Mouse (Mus musculus) midbrain, embryonic 11.5 days (tissue): Measurements from ENCODE around the gene 4930578C19Rik. TPM values are rescaled to one million over a fixed set of nuclear protein-coding genes. Genes with fewer than 3 reads are reported as not detected.
"Not testable (repeated sequence)": the region's sequence is repeated elsewhere in the genome, so short reads cannot be mapped to it uniquely, and the experiment has no call there.

ENCODE experiments used
- ATAC-seq: fragments of 200-750 bp; cut with Nextera tagmentation; 2 replicates; pipeline ENCODE4 v1.8.0; 2017; ENCODE audit warnings: moderate TSS enrichment, moderate library complexity; ENCODE audit not compliant: low FRiP score
- DNase-seq: peaks from one replicate; pipeline ENCODE4 v3.0.0; 2015; ENCODE audit warnings: low spot score; ENCODE audit errors: missing footprints
- H3K27ac ChIP-seq: fragments of 300-500 bp; sonication (generic); 2 replicates; pipeline ENCODE4 v1.5.1; 2014; ENCODE audit warnings: low read depth, low read length
- H3K27me3 ChIP-seq: fragments of 300-500 bp; sonication (generic); 2 replicates; pipeline ENCODE4 v1.6.1; 2014; ENCODE audit warnings: mild to moderate bottlenecking, low read length, moderate library complexity, mixed read lengths; ENCODE audit not compliant: control insufficient read depth, insufficient read depth
- H3K36me3 ChIP-seq: fragments of 300-500 bp; sonication (generic); 2 replicates; pipeline ENCODE4 v1.6.1; 2014; ENCODE audit warnings: mild to moderate bottlenecking, low read length, moderate library complexity, mixed read lengths; ENCODE audit not compliant: control insufficient read depth, insufficient read depth
- H3K4me1 ChIP-seq: fragments of 300-500 bp; sonication (generic); 2 replicates; pipeline ENCODE4 v1.6.1; 2014; ENCODE audit warnings: low read length; ENCODE audit not compliant: control insufficient read depth, insufficient read depth
- H3K4me2 ChIP-seq: fragments of 300-500 bp; sonication (generic); 2 replicates; pipeline ENCODE4 v1.6.1; 2014; ENCODE audit warnings: mild to moderate bottlenecking, moderate library complexity
- H3K4me3 ChIP-seq: fragments of 300-500 bp; sonication (generic); 2 replicates; pipeline ENCODE4 v1.5.1; 2014; ENCODE audit warnings: low read depth, low read length
- H3K9ac ChIP-seq: fragments of 300-500 bp; sonication (generic); 2 replicates; pipeline ENCODE4 v1.6.1; 2014; ENCODE audit warnings: low read length
- H3K9me3 ChIP-seq: fragments of 300-500 bp; sonication (generic); 2 replicates; pipeline ENCODE4 v1.6.1; 2016; ENCODE audit warnings: low read length; ENCODE audit not compliant: control insufficient read depth
- WGBS: fragments of 180-500 bp; shearing (Covaris S2); extraction: QIAGEN DNeasy Blood & Tissue Kit; methylation state at CpG from one replicate; pipeline ENCODE4 v1.1.7; 2014; 5-methylcytosine and 5-hydroxymethylcytosine counted together
- polyA plus RNA-seq: library from polyadenylated mRNA; unstranded; fragments of >200 nt; fragmentation: Nextera tagmentation; extraction: Ambion mirVana; gene quantifications from 2 replicates; pipeline ENCODE4 v1.2.1, GENCODE M21; 2014

4930578C19Rik gene
- polyA plus RNA-seq, 1 experiment from 2014 or later, result 0.12 TPM

GRCm38 (mm10) chrX:18414560-18414959 lies 46.6 kb downstream of the 4930578C19Rik start:
- H3K27me3 ChIP-seq, result no peaks in the 10 kb centered on the region
- H3K4me3 ChIP-seq, result no peak overlapping the region
- H3K4me1 ChIP-seq, result no peaks in the 10 kb centered on the region

DNA sequence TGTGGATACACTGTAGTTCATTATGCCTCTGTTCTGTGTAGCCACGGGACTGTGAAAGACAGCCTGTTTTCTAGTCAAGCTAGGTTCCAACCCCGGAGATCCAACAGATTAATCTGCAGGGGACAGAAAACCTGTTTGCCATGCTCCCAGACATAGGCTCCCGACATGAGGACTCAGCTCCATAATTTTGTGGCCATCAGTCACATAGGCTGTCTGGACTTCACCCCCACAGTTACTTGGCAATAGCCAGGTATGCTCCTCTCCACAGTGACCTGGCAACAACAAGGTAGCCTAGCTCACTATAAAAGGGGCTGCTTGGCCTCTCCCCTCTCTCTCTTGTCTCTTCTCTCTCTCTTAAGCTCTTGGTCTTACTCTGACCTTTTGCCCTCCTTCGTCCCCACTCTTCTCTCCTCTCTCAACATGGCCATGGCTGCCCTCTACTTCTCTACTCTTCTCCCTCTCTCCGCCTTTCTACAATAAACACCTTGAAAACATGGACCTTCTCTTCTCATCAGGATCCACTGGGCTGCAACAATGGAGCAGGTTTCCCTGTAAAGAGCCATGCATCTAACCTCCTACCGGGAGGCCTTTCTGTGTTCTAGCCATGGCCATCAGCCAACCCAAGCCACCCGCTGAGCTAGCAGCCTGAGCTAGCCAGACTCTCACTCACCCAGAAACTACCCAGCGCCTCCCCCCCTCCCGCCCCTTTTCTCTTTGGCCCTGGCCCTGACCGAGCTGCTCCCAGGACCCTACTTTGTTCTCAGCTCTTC lies 49.9 kb downstream of the 4930578C19Rik start:
- Histone ChIP-seq H3K4me2 (no peak overlapping the region), H3K9me3 (no peaks in the 10 kb centered on the region), H3K27ac (no peak overlapping the region), H3K4me1 (no peaks in the 10 kb centered on the region), H3K36me3 (no peaks in the 10 kb centered on the region), H3K4me3 (no peak overlapping the region), H3K27me3 (no peaks in the 10 kb centered on the region), H3K9ac (no peak overlapping the region)
- ATAC-seq (no peak), DNase-seq (no peak)
- 87% methylated on average over 10 of the region's 10 CpGs for WGBS

More at GRCm38 (mm10) chrX:18414560-18414959, 46.6 kb downstream of the 4930578C19Rik start:
- DNase-seq (no peak), ATAC-seq (no peak)
- Histone ChIP-seq H3K9me3 (no peaks in the 10 kb centered on the region), H3K27ac (no peak overlapping the region), H3K4me2 (no peak overlapping the region), H3K9ac (no peak overlapping the region), H3K36me3 (no peaks in the 10 kb centered on the region)
- 91% methylated on average over 2 of the region's 2 CpGs for whole genome bisulfite sequencing

- Histone ChIP-seq H3K4me3 (no peak overlapping the region), H3K9ac (no peak overlapping the region), H3K4me2 (no peak overlapping the region), H3K36me3 (no peaks in the 10 kb centered on the region), H3K27ac (no peak overlapping the region), H3K27me3 (no peaks in the 10 kb centered on the region), H3K4me1 (no peaks in the 10 kb centered on the region), H3K9me3 (no peaks in the 10 kb centered on the region)
- DNase-seq (no peak), ATAC-seq (no peak)
- 66% methylated on average over 2 of the region's 2 CpGs for WGBS
Measured at GRCm38 (mm10) chrX:18409598-18409997, 51.6 kb downstream of the 4930578C19Rik start.

DNA sequence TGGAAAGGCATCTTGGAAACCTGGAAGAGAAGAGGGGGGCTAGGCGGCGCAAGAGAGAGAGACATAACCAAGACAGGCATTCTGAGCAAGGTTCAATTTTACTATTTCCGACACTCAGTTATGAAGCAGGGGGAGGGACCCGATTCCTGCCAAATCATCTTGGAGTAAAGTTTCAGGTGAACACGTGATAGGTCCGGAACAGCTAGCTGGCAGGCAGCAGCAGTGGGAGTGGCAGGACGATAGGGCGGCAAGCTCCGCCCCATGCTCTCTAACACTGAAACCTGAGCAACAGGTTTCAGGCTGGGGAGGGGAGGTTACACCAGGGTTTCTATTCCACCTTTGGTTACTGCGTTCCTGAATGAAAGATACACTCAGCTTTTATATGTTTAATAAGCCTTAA lies 58.9 kb downstream of the 4930578C19Rik start:
- no peak overlapping the region for H3K4me2 ChIP-seq
- ATAC-seq (no peak), DNase-seq (no peak)
- H3K4me1 ChIP-seq, result no peaks in the 10 kb centered on the region
- WGBS, result 63% methylated on average over 10 of the region's 10 CpGs
- no peak overlapping the region for H3K4me3 ChIP-seq
- no peak overlapping the region for H3K27ac ChIP-seq
- no peaks in the 10 kb centered on the region for H3K36me3 ChIP-seq
- H3K9me3 ChIP-seq, result no peaks in the 10 kb centered on the region
- no peaks in the 10 kb centered on the region for H3K27me3 ChIP-seq
- H3K9ac ChIP-seq, result no peak overlapping the region

DNA sequence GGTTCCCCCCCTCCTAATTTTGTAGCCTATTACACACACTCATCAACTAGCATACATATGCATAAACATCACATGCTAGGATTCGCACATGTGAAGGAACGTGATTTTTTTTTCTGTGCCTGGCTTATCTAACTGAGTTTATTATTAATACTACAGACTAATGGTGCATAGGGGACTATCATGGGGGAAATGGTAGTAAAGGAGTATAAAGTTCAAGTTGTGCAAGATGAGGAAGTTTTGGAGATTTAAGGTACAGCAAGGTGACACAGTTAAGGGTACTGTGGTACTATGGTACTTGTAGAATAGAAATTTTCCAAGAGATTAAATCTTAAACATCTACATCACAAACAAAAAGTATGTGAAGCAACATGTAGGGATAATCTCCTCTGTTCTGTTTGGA lies 64.5 kb downstream of the 4930578C19Rik start:
- DNase-seq (no peak), ATAC-seq (no peak)
- Histone ChIP-seq H3K4me1 (no peaks in the 10 kb centered on the region), H3K9ac (no peak overlapping the region), H3K9me3 (no peaks in the 10 kb centered on the region), H3K36me3 (no peaks in the 10 kb centered on the region), H3K4me2 (no peak overlapping the region), H3K27ac (no peak overlapping the region), H3K4me3 (no peak overlapping the region), H3K27me3 (no peaks in the 10 kb centered on the region)
- 95% methylated on average over 2 of the region's 2 CpGs for WGBS

- not testable (repeated sequence) for ATAC-seq, DNase-seq, H3K4me3 ChIP-seq, H3K4me1 ChIP-seq, H3K27me3 ChIP-seq, H3K9me3 ChIP-seq, H3K4me2 ChIP-seq, H3K36me3 ChIP-seq, H3K9ac ChIP-seq, H3K27ac ChIP-seq
- WGBS, result 73% methylated on average over 5 of the region's 5 CpGs
Measured at GRCm38 (mm10) chrX:18384181-18384580, 77.0 kb downstream of the 4930578C19Rik start.
